Mouse (Mus musculus): ENCODE measurements around the gene Fam71e2. TPM values are rescaled to one million over a fixed set of nuclear protein-coding genes. Genes with fewer than 3 reads are reported as not detected.

Gene Fam71e2
- not detected in 2 replicates for polyA plus RNA-seq (2012)

DNA sequence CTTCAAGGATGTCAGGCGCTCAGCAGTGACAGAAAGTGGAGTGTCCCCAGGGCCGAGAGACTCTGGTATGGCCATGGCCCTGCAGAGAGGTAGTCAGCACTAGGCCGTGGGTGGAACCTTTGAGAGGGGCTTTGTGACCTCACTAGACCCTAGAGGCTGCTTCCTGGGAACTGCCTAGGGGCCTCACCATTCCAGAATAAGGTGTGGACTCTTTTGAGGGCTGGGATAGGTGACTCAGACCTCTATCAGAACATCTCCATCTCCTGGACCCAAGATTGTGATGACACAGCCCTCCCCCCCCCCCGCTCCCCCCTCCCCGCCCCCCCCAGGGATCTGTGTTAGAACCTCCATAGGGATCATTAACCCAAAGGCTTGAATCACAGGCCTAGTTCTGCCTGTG, at the start of gene Fam71e2:
TSS of gene Fam71e2 (minus strand) at position 101 of the 400 bp plus-strand sequence.

GRCm38 (mm10) chr7:4812303-4813104, 41.4 kb upstream of the Fam71e2 start, which contains the start of gene Ube2s:
Gene Ube2s, minus strand, starts transcription at chr7:4812590.

DNA sequence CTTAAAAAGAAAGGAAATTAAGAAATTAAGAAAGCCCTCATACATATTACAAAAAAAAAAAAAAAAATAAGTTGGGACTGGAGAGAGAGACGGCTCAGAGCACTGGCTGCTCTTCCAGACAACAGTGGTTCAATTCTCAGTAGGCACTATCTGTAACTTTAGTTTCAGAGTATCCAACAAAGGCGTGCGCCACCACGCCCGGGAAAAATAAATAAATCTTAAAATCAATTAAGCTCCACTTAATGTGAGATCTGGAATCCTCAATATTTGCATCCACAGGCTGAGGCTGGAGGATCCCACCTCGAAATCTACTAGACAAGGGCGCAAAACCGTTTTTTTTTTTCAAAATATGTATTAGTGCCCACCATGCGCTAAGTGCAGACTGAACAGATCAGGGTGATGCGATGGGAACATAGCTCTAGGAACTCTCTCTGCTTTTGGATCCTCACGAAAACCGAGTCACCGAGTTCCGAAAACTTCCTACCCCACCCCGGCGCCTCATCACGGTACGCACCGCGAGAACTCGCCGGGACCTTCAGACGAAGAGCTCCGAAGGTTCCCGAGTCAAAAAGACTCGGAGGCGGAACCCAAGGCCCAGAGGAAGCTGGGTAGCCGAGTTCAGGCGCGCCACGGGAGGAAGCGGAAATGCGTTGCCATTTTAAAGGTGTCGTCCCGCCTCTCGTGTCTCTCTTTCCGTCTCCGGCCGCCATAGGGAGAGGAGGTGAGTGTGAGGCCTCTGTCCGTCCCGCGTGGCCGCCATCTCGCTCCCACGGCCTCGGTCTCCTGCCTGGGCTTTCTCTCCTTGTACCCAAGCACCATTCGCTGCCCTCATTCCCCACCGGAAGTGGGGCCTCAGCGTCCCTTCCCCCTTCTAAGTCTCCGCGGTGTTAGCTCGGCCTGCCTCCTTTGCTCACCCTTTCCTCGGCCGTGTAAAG, 21.4 kb upstream of the Fam71e2 start, which contains the start of gene Rpl28:
TSS of gene Rpl28 (plus strand) at position 597 of the 935 bp plus-strand sequence.

DNA sequence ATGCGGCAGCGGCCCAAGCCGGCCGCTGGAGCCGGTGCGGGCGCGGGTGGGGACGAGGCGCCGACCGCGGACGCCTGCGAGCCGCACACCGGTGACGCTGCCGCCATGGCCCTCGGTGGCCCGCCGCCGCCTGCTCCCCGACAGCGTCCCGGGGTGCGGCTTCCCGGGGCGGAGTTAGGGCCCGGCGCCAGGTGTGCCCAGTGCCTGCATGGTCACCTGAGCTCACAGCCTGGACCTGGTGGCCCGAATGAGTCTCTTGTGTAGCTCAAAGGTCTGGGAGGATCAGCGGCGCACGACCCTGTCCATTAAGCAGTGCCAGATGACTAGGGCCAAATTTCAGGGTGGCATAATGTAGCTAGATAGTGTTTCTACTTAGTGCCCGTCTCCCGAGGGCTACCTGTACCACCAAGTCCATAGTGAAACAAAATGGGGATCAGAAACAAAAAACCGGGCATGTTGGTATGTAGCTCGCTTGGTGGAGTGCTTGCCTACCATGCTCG, 18.4 kb upstream of the Fam71e2 start, which contains the start of gene Tmem238:
TSS of gene Tmem238 (minus strand) at position 221 of the 500 bp plus-strand sequence.

DNA sequence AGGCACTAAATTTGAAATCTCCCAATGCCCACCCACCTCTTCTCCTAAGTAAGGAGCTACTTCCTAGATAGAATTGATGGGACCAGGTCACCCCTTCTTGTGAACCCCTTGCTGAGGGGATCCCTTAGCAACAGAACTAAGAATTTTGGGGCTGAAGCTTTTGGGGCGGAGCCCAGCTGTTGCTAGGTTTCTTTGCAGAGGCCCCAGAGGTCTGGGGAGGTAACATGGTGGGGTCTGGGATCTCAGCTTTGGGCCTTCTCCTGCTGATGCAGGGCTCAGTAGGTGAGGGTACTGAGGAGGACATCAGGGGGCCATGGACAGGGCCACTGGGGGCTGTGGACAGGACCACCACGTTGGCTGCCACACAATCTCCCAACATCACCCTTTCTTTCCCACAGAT, 11.7 kb upstream of the Fam71e2 start, which contains the start of the genes Il11 and Tmem190:
TSS of gene Il11 (minus strand) at position 101 of the 400 bp plus-strand sequence.
TSS of gene Tmem190 (plus strand) at position 179 of the 400 bp plus-strand sequence.

GRCm38 (mm10) chr7:4752821-4753570, 18.1 kb downstream of the Fam71e2 start, which contains the start of gene Cox6b2:
Gene Cox6b2, minus strand, starts transcription at chr7:4753094.

GRCm38 (mm10) chr7:4739544-4740275, 31.4 kb downstream of the Fam71e2 start, which contains the start of gene Kmt5c:
Gene Kmt5c, plus strand, starts transcription at chr7:4740115.

DNA sequence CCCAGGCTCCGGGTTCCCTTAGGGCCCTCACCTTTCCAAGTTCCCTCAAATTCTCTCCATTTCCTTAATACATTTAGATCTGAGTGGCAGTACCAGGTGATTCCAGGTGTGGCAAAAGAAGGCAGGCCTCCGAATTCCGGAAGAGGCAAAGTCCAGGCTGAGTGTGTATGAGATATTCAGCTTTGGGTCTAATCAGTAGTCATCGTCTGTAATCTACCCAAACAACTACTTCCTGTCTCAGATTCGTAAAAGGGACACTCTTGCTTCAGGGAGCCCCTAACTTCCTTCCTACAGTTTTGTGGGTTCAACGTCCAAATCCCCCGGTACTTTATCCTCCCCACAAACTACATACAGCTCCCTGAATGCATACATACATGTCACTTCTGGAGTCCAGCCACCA, 45.9 kb downstream of the Fam71e2 start, which contains the start of gene Tmem150b:
TSS of gene Tmem150b (minus strand) at position 81 of the 400 bp plus-strand sequence.

Other genes with a start within 250 kb of the Fam71e2 start
- gene Tnni3, start 247.1 kb downstream of the Fam71e2 start, polyA plus RNA-seq (2012), result 4.9 and 6.1 TPM in 2 replicates
- 12.8 and 13.5 TPM in 2 replicates for gene Dnaaf3, start 238.8 kb downstream of the Fam71e2 start, polyA plus RNA-seq (2012)
- gene Syt5, start 223.8 kb downstream of the Fam71e2 start, polyA plus RNA-seq (2012), result 0.51 and 0.83 TPM in 2 replicates
- gene Ptprh, start 167.3 kb downstream of the Fam71e2 start, polyA plus RNA-seq (2012), result 0.21 TPM in 1 of 2 replicates, not detected in the other
- gene Tmem86b, start 139.9 kb downstream of the Fam71e2 start, polyA plus RNA-seq (2012), result 8.7 and 11.0 TPM in 2 replicates
- gene Ppp6r1, start 112.3 kb downstream of the Fam71e2 start, polyA plus RNA-seq (2012), result 283 and 305 TPM in 2 replicates
- 124 and 128 TPM in 2 replicates for gene Hspbp1, start 86.2 kb downstream of the Fam71e2 start, polyA plus RNA-seq (2012)
- 0.13 and 0.35 TPM in 2 replicates for gene Brsk1, start 80.7 kb downstream of the Fam71e2 start, polyA plus RNA-seq (2012)
- 2.6 and 3.2 TPM in 2 replicates for gene Tmem150b, start 46.1 kb downstream of the Fam71e2 start, polyA plus RNA-seq (2012)
- gene Kmt5c, start 31.2 kb downstream of the Fam71e2 start, polyA plus RNA-seq (2012), result 312 and 341 TPM in 2 replicates
- gene Cox6b2, start 18.2 kb downstream of the Fam71e2 start, polyA plus RNA-seq (2012), result 64.2 and 92.5 TPM in 2 replicates
- gene Il11, start 11.6 kb upstream of the Fam71e2 start, polyA plus RNA-seq (2012), result 0.10 and 1.1 TPM in 2 replicates
- gene Tmem190, start 11.6 kb upstream of the Fam71e2 start, polyA plus RNA-seq (2012), result not detected in 2 replicates
- gene Tmem238, start 18.4 kb upstream of the Fam71e2 start, polyA plus RNA-seq (2012), result 57.5 and 58.8 TPM in 2 replicates
- 10,504 and 11,093 TPM in 2 replicates for gene Rpl28, start 21.6 kb upstream of the Fam71e2 start, polyA plus RNA-seq (2012)
- 251 TPM in 2 replicates for gene Ube2s, start 41.3 kb upstream of the Fam71e2 start, polyA plus RNA-seq (2012)
- gene Shisa7, start 73.4 kb upstream of the Fam71e2 start, polyA plus RNA-seq (2012), result 0.24 and 0.79 TPM in 2 replicates
- 7.7 and 11.8 TPM in 2 replicates for gene Isoc2b, start 99.0 kb upstream of the Fam71e2 start, polyA plus RNA-seq (2012)
- gene Isoc2a, start 105.9 kb upstream of the Fam71e2 start, polyA plus RNA-seq (2012), result 27.0 and 29.3 TPM in 2 replicates
- gene Gm36210, start 135.2 kb upstream of the Fam71e2 start, polyA plus RNA-seq (2012), result 0.09 and 0.28 TPM in 2 replicates
- 76.1 and 85.0 TPM in 2 replicates for gene Zfp628, start 143.9 kb upstream of the Fam71e2 start, polyA plus RNA-seq (2012)
- gene Nat14, start 150.7 kb upstream of the Fam71e2 start, polyA plus RNA-seq (2012), result 1.3 and 1.9 TPM in 2 replicates
- 0.08 and 0.10 TPM in 2 replicates for gene Ssc5d, start 154.5 kb upstream of the Fam71e2 start, polyA plus RNA-seq (2012)
- gene Sbk2, start 193.1 kb upstream of the Fam71e2 start, polyA plus RNA-seq (2012), result 0.04 and 0.17 TPM in 2 replicates
- gene Sbk3, start 199.9 kb upstream of the Fam71e2 start, polyA plus RNA-seq (2012), result not detected in 2 replicates
- 53.1 and 73.1 TPM in 2 replicates for gene Zfp579, start 224.9 kb upstream of the Fam71e2 start, polyA plus RNA-seq (2012)
- 49.6 and 56.4 TPM in 2 replicates for gene Zfp524, start 243.1 kb upstream of the Fam71e2 start, polyA plus RNA-seq (2012)
- gene Fiz1, start 243.4 kb upstream of the Fam71e2 start, polyA plus RNA-seq (2012), result 55.3 and 63.3 TPM in 2 replicates
- not detected in 2 replicates for gene Gm44973, start 244.2 kb upstream of the Fam71e2 start, polyA plus RNA-seq (2012)
- gene Zfp865, start 249.1 kb upstream of the Fam71e2 start, polyA plus RNA-seq (2012), result 75.2 and 76.9 TPM in 2 replicates
- gene Ccdc106, start 249.3 kb upstream of the Fam71e2 start, polyA plus RNA-seq (2012), result 0.83 and 1.2 TPM in 2 replicates